Mouse (Mus musculus) MEL (cell line): ENCODE results near the gene Ablim1. TPM values are rescaled to one million over a fixed set of nuclear protein-coding genes. Genes with fewer than 3 reads are reported as not detected.

ENCODE experiments used
- DNase-seq: peaks from one replicate; pipeline ENCODE4 v3.0.0; 2011; ENCODE audit warnings: low read depth, low spot score
- H3K27ac ChIP-seq: 2 replicates; pipeline ENCODE4 v1.5.1; 2012; ENCODE audit warnings: low read depth, mild to moderate bottlenecking, control low read depth, low read length, moderate library complexity; ENCODE audit not compliant: control insufficient read depth
- H3K27me3 ChIP-seq, 2 experiments: fragments of 150-350 bp in 1 of 2; sonication (generic) in 1 of 2; 2 replicates each; pipeline ENCODE4 v1.6.1; 2012; ENCODE audit warnings: low read length in 2 of 2, mild to moderate bottlenecking in 2 of 2, improper control_type of control experiment in 1 of 2, moderate library complexity in 1 of 2; ENCODE audit not compliant: insufficient read depth in 2 of 2, control insufficient read depth in 1 of 2
- H3K36me3 ChIP-seq, 2 experiments: 2 replicates each; pipeline ENCODE4 v1.6.1; 2012 to 2014; ENCODE audit warnings: low read length in 2 of 2, improper control_type of control experiment in 1 of 2, inconsistent platforms in 1 of 2, mild to moderate bottlenecking in 1 of 2; ENCODE audit not compliant: insufficient read depth in 2 of 2, control insufficient read depth in 1 of 2
- H3K4me1 ChIP-seq, 2 experiments: fragments of 150-350 bp in 1 of 2; sonication (generic) in 1 of 2; 2 replicates each; pipeline ENCODE4 v1.6.1; 2012; ENCODE audit warnings: low read length in 2 of 2, improper control_type of control experiment in 1 of 2, mild to moderate bottlenecking in 1 of 2; ENCODE audit not compliant: insufficient read depth in 2 of 2, control insufficient read depth in 1 of 2
- H3K4me3 ChIP-seq, 2 experiments: fragments of 150-350 bp in 1 of 2; sonication (generic) in 1 of 2; 2 replicates each; pipeline ENCODE4 v1.5.1; 2012; ENCODE audit warnings: low read depth in 2 of 2, low read length in 2 of 2, mild to moderate bottlenecking in 2 of 2, moderate library complexity in 2 of 2, control low read depth in 1 of 2, improper control_type of control experiment in 1 of 2; ENCODE audit not compliant: control insufficient read depth in 1 of 2, insufficient read depth in 1 of 2
- H3K79me2 ChIP-seq: 2 replicates; pipeline ENCODE4 v1.6.1; 2012; ENCODE audit warnings: mild to moderate bottlenecking, low read length, moderate library complexity; ENCODE audit not compliant: control insufficient read depth, poor library complexity, insufficient read depth
- H3K9ac ChIP-seq: 2 replicates; pipeline ENCODE4 v1.6.1; 2012; ENCODE audit warnings: low read depth, mild to moderate bottlenecking, control low read depth, low read length, moderate library complexity; ENCODE audit not compliant: control insufficient read depth, poor library complexity, severe bottlenecking
- H3K9me3 ChIP-seq: fragments of 150-350 bp; sonication (generic); replicated peaks from 2 replicates; pipeline ENCODE4 v1.6.1; 2012; ENCODE audit warnings: mild to moderate bottlenecking, low read length, improper control_type of control experiment, moderate library complexity; ENCODE audit not compliant: insufficient read depth
- BHLHE40 ChIP-seq: IDR thresholded peaks from 2 replicates; pipeline ENCODE4 v1.6.1; 2012; ENCODE audit warnings: low read depth, mild to moderate bottlenecking, inconsistent platforms, low read length, improper control_type of control experiment, borderline replicate concordance
- CHD1 ChIP-seq: IDR thresholded peaks from 2 replicates; pipeline ENCODE4 v1.6.1; 2012; ENCODE audit warnings: low read depth, mild to moderate bottlenecking, inconsistent platforms, low read length, improper control_type of control experiment
- CHD2 ChIP-seq: IDR thresholded peaks from 2 replicates; pipeline ENCODE4 v1.6.1; 2011; ENCODE audit warnings: low read length, improper control_type of control experiment
- CTCF ChIP-seq, 3 experiments: IDR thresholded peaks in 2 of 3; conservative IDR thresholded peaks in 1 of 3; 2 replicates each; pipeline ENCODE4 v1.5.1; 2011 to 2012; ENCODE audit warnings: low read length in 3 of 3, low read depth in 2 of 3, mild to moderate bottlenecking in 2 of 3, improper control_type of control experiment in 1 of 3, inconsistent platforms in 1 of 3, mixed read lengths in 1 of 3, moderate library complexity in 1 of 3; ENCODE audit not compliant: control insufficient read depth in 1 of 3, insufficient read depth in 1 of 3, poor library complexity in 1 of 3, severe bottlenecking in 1 of 3
- E2F4 ChIP-seq: IDR thresholded peaks from 2 replicates; pipeline ENCODE4 v1.6.1; 2011; ENCODE audit warnings: low read depth, low read length, improper control_type of control experiment, borderline replicate concordance
- ELF1 ChIP-seq: IDR thresholded peaks from 2 replicates; pipeline ENCODE4 v1.6.1; 2014; ENCODE audit warnings: low read depth, mild to moderate bottlenecking, inconsistent platforms, low read length, improper control_type of control experiment, moderate library complexity
- EP300 ChIP-seq, 2 experiments: IDR thresholded peaks; 2 replicates each; pipeline ENCODE4 v1.6.1; 2011; ENCODE audit warnings: improper control_type of control experiment in 2 of 2, low read length in 2 of 2, low read depth in 1 of 2, mild to moderate bottlenecking in 1 of 2
- ETS1 ChIP-seq: IDR thresholded peaks from 2 replicates; pipeline ENCODE4 v1.6.1; 2012; ENCODE audit warnings: low read depth, mild to moderate bottlenecking, inconsistent platforms, low read length, improper control_type of control experiment, moderate library complexity
- MAFK ChIP-seq: IDR thresholded peaks from 2 replicates; pipeline ENCODE4 v1.6.1; 2011; ENCODE audit warnings: low read depth, mild to moderate bottlenecking, low read length, improper control_type of control experiment, borderline replicate concordance
- MAX ChIP-seq: IDR thresholded peaks from 2 replicates; pipeline ENCODE4 v1.6.1; 2011; ENCODE audit warnings: low read length, improper control_type of control experiment
- MXI1 ChIP-seq: IDR thresholded peaks from 2 replicates; pipeline ENCODE4 v1.6.1; 2011; ENCODE audit warnings: mild to moderate bottlenecking, low read depth, low read length, improper control_type of control experiment
- MYB ChIP-seq: IDR thresholded peaks from 2 replicates; pipeline ENCODE4 v1.6.1; 2011; ENCODE audit warnings: mild to moderate bottlenecking, low read depth, low read length, improper control_type of control experiment
- MYC ChIP-seq: IDR thresholded peaks from 2 replicates; pipeline ENCODE4 v1.6.1; 2011; ENCODE audit warnings: low read depth, mild to moderate bottlenecking, low read length, improper control_type of control experiment, moderate library complexity
- NELFE ChIP-seq: IDR thresholded peaks from 2 replicates; pipeline ENCODE4 v1.6.1; 2011; ENCODE audit warnings: low read depth, low read length, improper control_type of control experiment
- NRF1 ChIP-seq: IDR thresholded peaks from 2 replicates; pipeline ENCODE4 v1.6.1; 2014; ENCODE audit warnings: low read depth, mild to moderate bottlenecking, inconsistent platforms, low read length, improper control_type of control experiment, moderate library complexity; ENCODE audit not compliant: poor library complexity, insufficient read depth, severe bottlenecking
- POLR2AphosphoS2 ChIP-seq: IDR thresholded peaks from 2 replicates; pipeline ENCODE4 v1.6.1; 2011; ENCODE audit warnings: low read length, improper control_type of control experiment
- POLR2AphosphoS5 ChIP-seq: IDR thresholded peaks from 2 replicates; pipeline ENCODE4 v1.6.1; 2012; ENCODE audit warnings: low read depth, borderline replicate concordance, mild to moderate bottlenecking, inconsistent platforms, low read length, moderate library complexity, mixed read lengths
- RAD21 ChIP-seq: IDR thresholded peaks from 2 replicates; pipeline ENCODE4 v1.6.1; 2011; ENCODE audit warnings: mild to moderate bottlenecking, low read depth, low read length, improper control_type of control experiment
- RCOR1 ChIP-seq: IDR thresholded peaks from 2 replicates; pipeline ENCODE4 v1.6.1; 2012; ENCODE audit warnings: low read depth, mild to moderate bottlenecking, inconsistent platforms, low read length, improper control_type of control experiment
- SMC3 ChIP-seq: IDR thresholded peaks from 2 replicates; pipeline ENCODE4 v1.6.1; 2011; ENCODE audit warnings: low read depth, low read length, improper control_type of control experiment
- TAL1 ChIP-seq: IDR thresholded peaks from 2 replicates; pipeline ENCODE4 v1.6.1; 2012; ENCODE audit warnings: mild to moderate bottlenecking, inconsistent platforms, low read length, moderate library complexity, mixed read lengths
- TCF12 ChIP-seq: IDR thresholded peaks from 2 replicates; pipeline ENCODE4 v1.6.1; 2014; ENCODE audit warnings: low read depth, mild to moderate bottlenecking, inconsistent platforms, low read length, improper control_type of control experiment, moderate library complexity
- UBTF ChIP-seq: IDR thresholded peaks from 2 replicates; pipeline ENCODE4 v1.6.1; 2012; ENCODE audit warnings: low read depth, mild to moderate bottlenecking, inconsistent platforms, low read length, improper control_type of control experiment, moderate library complexity, borderline replicate concordance; ENCODE audit not compliant: insufficient read depth
- USF1 ChIP-seq: IDR thresholded peaks from 2 replicates; pipeline ENCODE4 v1.6.1; 2014; ENCODE audit warnings: low read depth, mild to moderate bottlenecking, inconsistent platforms, low read length, improper control_type of control experiment, moderate library complexity
- USF2 ChIP-seq, 2 experiments: IDR thresholded peaks; 2 replicates each; pipeline ENCODE4 v1.6.1; 2011 to 2012; ENCODE audit warnings: improper control_type of control experiment in 2 of 2, low read length in 2 of 2, borderline replicate concordance in 1 of 2, inconsistent platforms in 1 of 2, low read depth in 1 of 2, mild to moderate bottlenecking in 1 of 2; ENCODE audit not compliant: insufficient read depth in 1 of 2
- ZC3H11A ChIP-seq: IDR thresholded peaks from 2 replicates; pipeline ENCODE4 v1.6.1; 2012; ENCODE audit warnings: low read depth, mild to moderate bottlenecking, inconsistent platforms, low read length, improper control_type of control experiment
- ZNF384 ChIP-seq: IDR thresholded peaks from 2 replicates; pipeline ENCODE4 v1.6.1; 2012; ENCODE audit warnings: low read depth, mild to moderate bottlenecking, inconsistent platforms, low read length, improper control_type of control experiment
- polyA plus RNA-seq, 2 experiments: library from polyadenylated mRNA; stranded (reverse) in 1 of 2; unstranded in 1 of 2; fragments of >175 nt in 1 of 2; fragments of >200 nt in 1 of 2; gene quantifications; 2 replicates each; pipeline versions ENCODE4 v1.2.1 to v1.2.4; 2012; ENCODE audit warnings: low replicate concordance in 2 of 2, low read depth in 1 of 2; ENCODE audit not compliant: insufficient read length in 2 of 2, insufficient read depth in 1 of 2, missing spikeins in 1 of 2
- total RNA-seq: library from RNA; depleted of rRNA; stranded (reverse); fragments of 300-350 nt; gene quantifications from 2 replicates; pipeline ENCODE4 v1.2.3, GENCODE M21; 2012

Gene Ablim1
- total and polyA plus RNA-seq, 3 experiments, result not detected

DNA sequence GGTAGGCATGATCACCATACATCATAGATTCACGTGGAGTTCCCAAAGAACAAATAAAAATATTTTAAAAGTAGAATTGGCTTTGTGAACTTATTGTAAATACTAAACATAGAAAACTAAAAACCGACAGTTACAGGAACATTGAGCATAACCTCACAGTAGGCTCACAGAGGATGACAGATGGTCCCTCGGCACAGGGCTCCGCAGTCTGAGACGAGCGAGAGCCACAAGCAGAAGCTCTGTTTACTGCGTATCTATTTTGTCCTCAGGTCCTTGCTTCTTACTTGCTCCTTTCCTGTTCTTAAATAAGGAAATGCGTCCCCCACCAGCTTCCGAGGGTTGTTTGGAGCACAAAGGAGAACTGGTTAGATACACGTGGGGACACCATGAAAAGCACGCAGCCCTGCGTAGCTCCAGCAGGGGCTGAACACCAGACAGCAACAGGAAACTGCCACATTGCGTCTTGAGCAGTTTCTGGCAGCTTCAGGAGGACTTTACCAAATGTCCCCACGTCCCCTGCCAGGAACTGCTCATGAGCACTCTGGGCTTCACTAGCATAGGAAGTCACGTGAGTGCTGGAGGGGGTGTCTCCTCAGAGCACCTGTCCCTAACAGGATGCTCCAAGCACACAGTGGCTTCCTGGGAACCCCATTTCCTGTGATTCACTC, 103.1 kb downstream of the Ablim1 start:
- Histone ChIP-seq H3K27ac (no peak overlapping the region), H3K9me3 (no peaks in the 10 kb centered on the region), H3K36me3 (no peaks in the 10 kb centered on the region), H3K79me2 (no peaks in the 10 kb centered on the region), H3K4me3 (no peak overlapping the region)
- DNase-seq, result no peak
- no peak for TF ChIP-seq MAFK
- no peak for TF ChIP-seq CHD2
- no peak for TF ChIP-seq USF1
- TF ChIP-seq, all 39 proteins: peak for 0
- Histone ChIP-seq H3K4me1 (no peaks in the 10 kb centered on the region), H3K27me3 (peaks cover 2 to 5% of the 10 kb centered on the region in 2 experiments; a peak in 1 of 4 replicates), H3K9ac (no peak overlapping the region)

DNA sequence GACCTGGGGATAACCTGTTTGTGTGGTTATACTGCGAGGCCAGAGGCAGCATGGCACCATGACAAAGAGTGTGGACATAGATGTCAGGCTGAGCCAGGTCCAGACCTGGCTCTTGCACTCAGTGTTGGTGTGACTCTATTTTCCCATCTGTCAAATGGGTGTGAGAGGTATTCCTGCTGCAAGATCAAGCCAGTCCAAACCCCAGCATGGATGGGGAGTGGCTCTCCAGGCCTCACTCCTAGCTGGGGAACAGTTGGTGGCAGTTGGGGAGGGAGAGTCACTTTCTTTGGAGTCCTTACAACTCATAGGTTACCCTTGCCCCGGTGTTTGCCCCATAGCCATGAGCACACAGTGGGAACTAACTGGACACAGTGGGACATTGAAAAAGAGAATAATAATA, 103.8 kb downstream of the Ablim1 start:
- H3K4me1 ChIP-seq, result no peaks in the 10 kb centered on the region

DNA sequence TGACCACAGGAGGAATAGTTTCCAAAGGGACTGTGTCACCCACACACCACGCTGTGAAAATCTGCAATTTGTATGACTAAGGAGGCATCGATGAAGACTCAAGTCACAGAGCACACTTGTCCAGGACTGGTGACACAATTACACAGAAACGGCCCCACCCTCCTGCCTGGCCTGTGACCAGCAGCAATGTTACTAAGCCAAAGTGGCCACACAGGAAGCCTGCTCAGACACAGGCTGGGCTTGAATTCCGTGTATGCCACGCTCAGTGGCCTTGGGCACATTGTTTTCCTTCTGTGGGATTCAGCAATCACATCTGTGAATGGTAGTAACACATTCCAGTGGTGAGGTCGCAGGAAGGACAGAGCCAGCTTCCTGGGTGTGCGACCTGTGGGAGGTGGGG, 110.6 kb downstream of the Ablim1 start:
- no peak overlapping the region for H3K9ac ChIP-seq
- H3K4me3 ChIP-seq, result no peak overlapping the region
- no peak overlapping the region for H3K27ac ChIP-seq
- H3K9me3 ChIP-seq, result no peaks in the 10 kb centered on the region
- no peak for DNase-seq
- TF ChIP-seq POLR2AphosphoS5 (no peak), RCOR1 (no peak), ETS1 (no peak), USF1 (no peak), MYB (no peak), MXI1 (no peak), BHLHE40 (no peak), MAFK (no peak), ELF1 (no peak), TAL1 (no peak), UBTF (no peak), RAD21 (no peak), CHD1 (no peak), EP300 (IDR thresholded peaks at IDR 0.05; ENCODE audit: low read depth in 1 of 2, low read length in 2 of 2) (no peak), SMC3 (no peak), ZNF384 (no peak), POLR2AphosphoS2 (no peak), MYC (no peak), MAX (no peak), CHD2 (no peak)
- H3K27me3 ChIP-seq, result peaks cover 13 to 14% of the 10 kb centered on the region in 2 experiments; a peak in 3 of 4 replicates
- no peaks in the 10 kb centered on the region for H3K36me3 ChIP-seq
- no peaks in the 10 kb centered on the region for H3K4me1 ChIP-seq
- H3K79me2 ChIP-seq, result no peaks in the 10 kb centered on the region

More for the DNA sequence above, 103.8 kb downstream of the Ablim1 start:
- no peaks in the 10 kb centered on the region for H3K79me2 ChIP-seq
- H3K36me3 ChIP-seq, result no peaks in the 10 kb centered on the region
- no peak overlapping the region for H3K27ac ChIP-seq
- DNase-seq, result no peak
- H3K4me3 ChIP-seq, result no peak overlapping the region
- H3K9me3 ChIP-seq, result no peaks in the 10 kb centered on the region
- no peak overlapping the region for H3K9ac ChIP-seq
- TF ChIP-seq CTCF (IDR thresholded peaks at IDR 0.05 in 2 of 3, conservative IDR thresholded peaks at IDR 0.05 in 1 of 3; ENCODE audit: control insufficient read depth in 1 of 3, insufficient read depth in 1 of 3, low read depth in 2 of 3, low read length in 3 of 3, poor library complexity in 1 of 3, severe bottlenecking in 1 of 3) (no peak), RCOR1 (no peak), NRF1 (no peak), TCF12 (no peak), POLR2AphosphoS5 (no peak), ZC3H11A (no peak), MYC (no peak), USF2 (IDR thresholded peaks at IDR 0.05; ENCODE audit: borderline replicate concordance in 1 of 2, insufficient read depth in 1 of 2, low read depth in 1 of 2, low read length in 2 of 2) (no peak), E2F4 (no peak), SMC3 (no peak), NELFE (no peak)
- peaks cover 2% of the 10 kb centered on the region in 2 experiments; a peak in 1 of 4 replicates for H3K27me3 ChIP-seq
